ENCODE assay signal across 8 mouse cellular contexts in genomic region chr1:52113067-52113665, GRCm38 (mm10). TPM values are rescaled to one million over a fixed set of nuclear protein-coding genes. Genes with fewer than 3 reads are reported as not detected.
DNase-seq lines count a peak whose midpoint lies in the region; ATAC-seq and TF ChIP-seq lines count a peak whose summit lies in the region.

No protein-coding gene starts in this region.

- no peak for TF ChIP-seq CTCF in ES-Bruce4 (IDR thresholded peaks at IDR 0.05; ENCODE audit: low read depth, low read length)

- ATAC-seq in heart, embryonic 12.5 days (ENCODE audit: insufficient number of reproducible peaks, low FRiP score), result peak; percentile 16
- ATAC-seq in forebrain, embryonic 15.5 days (replicated peaks), result peak; percentile 52
- no peak; the same call in 1 of the 2 replicates for ATAC-seq in liver, embryonic 16.5 days (ENCODE audit: low read depth)

- no peaks in the 10 kb centered on the region for H3K36me3 ChIP-seq in heart, embryonic 12.5 days
- H3K36me3 ChIP-seq in ES-Bruce4 (ENCODE audit: control insufficient read depth, insufficient read depth, low read length, poor library complexity, severe bottlenecking), result no peaks in the 10 kb centered on the region
- no peaks in the 10 kb centered on the region for H3K36me3 ChIP-seq in forebrain, embryonic 15.5 days
- no peaks in the 10 kb centered on the region for H3K36me3 ChIP-seq in liver, embryonic 16.5 days (ENCODE audit: control insufficient read depth, insufficient read depth)

- H3K4me1 ChIP-seq in heart, embryonic 12.5 days (replicated peaks), result peaks cover 8% of the 10 kb centered on the region
- H3K4me1 ChIP-seq in ES-Bruce4 (ENCODE audit: control insufficient read depth, insufficient read depth, low read length), result no peaks in the 10 kb centered on the region
- H3K4me1 ChIP-seq in forebrain, embryonic 15.5 days, result peaks cover 5% of the 10 kb centered on the region
- H3K4me1 ChIP-seq in liver, embryonic 16.5 days (ENCODE audit: control insufficient read depth, low read depth, low read length), result peaks cover 5% of the 10 kb centered on the region

- H3K27ac ChIP-seq in heart, embryonic 12.5 days (ENCODE audit: poor library complexity, severe bottlenecking), result peak overlapping the region; percentile 81
- H3K27ac ChIP-seq in ES-Bruce4 (ENCODE audit: insufficient read depth, low read length), result no peak overlapping the region
- H3K27ac ChIP-seq in forebrain, embryonic 15.5 days (replicated peaks), result peak overlapping the region; percentile 76
- H3K27ac ChIP-seq in liver, embryonic 16.5 days (ENCODE audit: low read length), result peak overlapping the region; percentile 54; the same call in 1 of the 2 replicates

- H3K9me3 ChIP-seq in heart, embryonic 12.5 days (replicated peaks), result no peaks in the 10 kb centered on the region
- no peaks in the 10 kb centered on the region for H3K9me3 ChIP-seq in ES-Bruce4 (replicated peaks; ENCODE audit: control insufficient read depth, insufficient read depth, low read length, poor library complexity, severe bottlenecking)
- H3K9me3 ChIP-seq in forebrain, embryonic 15.5 days, result no peaks in the 10 kb centered on the region
- no peaks in the 10 kb centered on the region for H3K9me3 ChIP-seq in liver, embryonic 16.5 days (replicated peaks; ENCODE audit: control insufficient read depth, low read length)

- WGBS in heart, embryonic 12.5 days, result 23% methylated on average over 7 of the region's 7 CpGs
- 22% methylated on average over 7 of the region's 7 CpGs for WGBS in forebrain, embryonic 15.5 days
- WGBS in liver, embryonic 16.5 days (ENCODE audit: insufficient replicate concordance), result 17% methylated on average over 7 of the region's 7 CpGs

- H3K27me3 ChIP-seq in heart, embryonic 12.5 days (replicated peaks), result no peaks in the 10 kb centered on the region
- H3K27me3 ChIP-seq in ES-Bruce4 (ENCODE audit: control insufficient read depth, insufficient read depth, low read length, poor library complexity, severe bottlenecking), result no peaks in the 10 kb centered on the region
- no peaks in the 10 kb centered on the region; the same call in 1 of the 2 replicates for H3K27me3 ChIP-seq in forebrain, embryonic 15.5 days
- no peaks in the 10 kb centered on the region for H3K27me3 ChIP-seq in liver, embryonic 16.5 days (ENCODE audit: control insufficient read depth, insufficient read depth, low read depth, low read length)

- no peak for TF ChIP-seq POLR2A in ES-Bruce4 (IDR thresholded peaks at IDR 0.05; ENCODE audit: insufficient read depth, low read length)

- DNase-seq in heart, postnatal 4 days, result no peak
- no peak for DNase-seq in MN1 (ENCODE audit: low spot score)
- DNase-seq in yolk sac, embryonic 10.5 days (ENCODE audit: low spot score), result no peak
- no peak for DNase-seq in urinary bladder, adult 2 months (ENCODE audit: low spot score)

- peak overlapping the region; percentile 39 for H3K4me3 ChIP-seq in heart, embryonic 12.5 days
- peak overlapping the region; percentile 67 for H3K4me3 ChIP-seq in ES-Bruce4 (ENCODE audit: low read depth, low read length)
- peak overlapping the region; percentile 37 for H3K4me3 ChIP-seq in forebrain, embryonic 15.5 days
- H3K4me3 ChIP-seq in liver, embryonic 16.5 days (ENCODE audit: low read depth, low read length), result peak overlapping the region; percentile 59

- H3K4me2 ChIP-seq in heart, embryonic 12.5 days, result peak overlapping the region; percentile 70
- peak overlapping the region; percentile 61 for H3K4me2 ChIP-seq in forebrain, embryonic 15.5 days (replicated peaks)
- H3K4me2 ChIP-seq in liver, embryonic 16.5 days (ENCODE audit: low read depth, low read length), result peak overlapping the region; percentile 96

- peak overlapping the region; percentile 60 for H3K9ac ChIP-seq in heart, embryonic 12.5 days
- peak overlapping the region; percentile 32; the same call in 1 of the 2 replicates for H3K9ac ChIP-seq in ES-Bruce4 (ENCODE audit: low read depth, poor library complexity, severe bottlenecking)
- H3K9ac ChIP-seq in forebrain, embryonic 15.5 days (replicated peaks), result peak overlapping the region; percentile 55
- H3K9ac ChIP-seq in liver, embryonic 16.5 days (ENCODE audit: low read depth, low read length), result peak overlapping the region; percentile 69

- no peak for TF ChIP-seq EP300 in ES-Bruce4 (IDR thresholded peaks at IDR 0.05; ENCODE audit: insufficient read depth, low read depth, low read length)

RNA-seq across cellular contexts. Expression of gene Stat1, which starts 6.1 kb away (rescaled TPM):
- 28.9 and 31.4 TPM in 2 replicates for polyA plus RNA-seq in heart, embryonic 12.5 days (2016; fragmentation: Nextera tagmentation; extraction: Ambion mirVana)
- 10 to 100 TPM; 21.1 to 22.6 TPM for total RNA-seq in heart, postnatal 4 days (2021)
- 7.5 and 10.1 TPM in 2 replicates for polyA plus RNA-seq in ES-Bruce4 (2011; ENCODE audit: insufficient read depth, insufficient read length, low read depth, missing spikeins)
- 10.0 and 11.4 TPM in 2 replicates for polyA plus RNA-seq in forebrain, embryonic 15.5 days (2015; fragmentation: Nextera tagmentation; extraction: Ambion mirVana)
- 19.8 TPM in 2 replicates for polyA plus RNA-seq in liver, embryonic 16.5 days (2015; fragmentation: Nextera tagmentation; extraction: Ambion mirVana)
- 48.7 and 93.5 TPM in 2 replicates for polyA plus RNA-seq in urinary bladder, adult 2 months (2012; rRNA removed)
